Mouse (Mus musculus) CH12.LX (cell line): ENCODE results near the gene Mrps7.

Source experiments
- CTCF ChIP-seq, 2 experiments: IDR thresholded peaks in 1 of 2; conservative IDR thresholded peaks in 1 of 2; 2 replicates each; pipeline ENCODE4 v1.5.1; 2011 to 2012; ENCODE audit warnings: low read depth in 2 of 2, low read length in 2 of 2, improper control_type of control experiment in 1 of 2, inconsistent platforms in 1 of 2, mild to moderate bottlenecking in 1 of 2, moderate library complexity in 1 of 2
- EP300 ChIP-seq: IDR thresholded peaks from 2 replicates; pipeline ENCODE4 v1.6.1; 2011; ENCODE audit warnings: low read length, improper control_type of control experiment
- PAX5 ChIP-seq: IDR thresholded peaks from 2 replicates; pipeline ENCODE4 v1.6.1; 2012; ENCODE audit warnings: low read length, inconsistent platforms, mixed read lengths
- POLR2A ChIP-seq: IDR thresholded peaks from 2 replicates; pipeline ENCODE4 v1.6.1; 2011; ENCODE audit warnings: low read depth, mild to moderate bottlenecking, improper control_type of control experiment, low read length
- SMC3 ChIP-seq: IDR thresholded peaks from 2 replicates; pipeline ENCODE4 v1.6.1; 2011; ENCODE audit warnings: low read depth, low read length, improper control_type of control experiment
- USF1 ChIP-seq: IDR thresholded peaks from 2 replicates; pipeline ENCODE4 v1.6.1; 2014; ENCODE audit warnings: low read depth, mild to moderate bottlenecking, inconsistent platforms, low read length, improper control_type of control experiment
- ZKSCAN1 ChIP-seq: IDR thresholded peaks from 2 replicates; pipeline ENCODE4 v1.6.1; 2012; ENCODE audit warnings: low read depth, inconsistent platforms, low read length, improper control_type of control experiment, borderline replicate concordance
- ZMIZ1 ChIP-seq: IDR thresholded peaks from 2 replicates; pipeline ENCODE4 v1.6.1; 2012; ENCODE audit warnings: low read depth, mild to moderate bottlenecking, inconsistent platforms, low read length, improper control_type of control experiment

- TF ChIP-seq CTCF (conservative IDR thresholded peaks at IDR 0.05 in 1 of 2, IDR thresholded peaks at IDR 0.05 in 1 of 2; ENCODE audit: low read depth in 2 of 2, low read length in 2 of 2) (no peak), ZMIZ1 (no peak), USF1 (no peak; the same call in 1 of the 2 replicates), POLR2A (no peak; the same call in 1 of the 2 replicates), PAX5 (no peak), SMC3 (no peak; the same call in 1 of the 2 replicates), ZKSCAN1 (no peak), EP300 (no peak)
These were observed 36.6 kb downstream of the Mrps7 start for GRCm38 (mm10) chr11:115640311-115640828.
